Mouse (Mus musculus) bone marrow macrophage, adult 2 months (primary cell): ENCODE data around the gene Cdk14.
"Not testable (repeated sequence)": the region's sequence is repeated elsewhere in the genome, so short reads cannot be mapped to it uniquely, and the experiment has no call there.

Source experiments
- CTCF ChIP-seq: IDR thresholded peaks from 2 replicates; pipeline ENCODE4 v1.5.1; 2012; ENCODE audit warnings: low read depth, mild to moderate bottlenecking, low read length, moderate library complexity
- POLR2A ChIP-seq: IDR thresholded peaks from 2 replicates; pipeline ENCODE4 v1.6.1; 2012; ENCODE audit warnings: mild to moderate bottlenecking, low read depth, low read length, borderline replicate concordance

DNA sequence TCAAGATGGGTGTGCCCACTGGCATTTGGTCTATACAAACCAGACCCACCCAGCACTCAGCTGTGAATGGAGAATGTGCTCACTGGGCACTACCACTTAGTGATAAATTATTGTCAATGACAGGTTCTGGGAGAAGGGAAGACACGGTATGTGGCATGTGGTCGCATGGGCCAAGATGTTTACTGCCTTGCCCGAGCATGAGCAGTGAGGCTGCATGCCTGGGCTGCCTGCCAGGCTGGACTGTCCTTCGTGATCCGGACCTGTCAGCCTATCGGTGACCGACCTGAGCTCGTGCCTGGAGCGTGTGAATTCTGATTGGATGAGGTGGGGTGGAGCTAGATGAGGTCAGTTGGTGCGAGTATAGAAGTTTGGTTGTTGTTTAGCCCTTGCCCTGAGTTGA is 185.2 kb downstream of the Cdk14 start:
- not testable (repeated sequence) for TF ChIP-seq CTCF, POLR2A
